Mouse (Mus musculus) olfactory bulb, adult 2 months (tissue): ENCODE results near the gene Gamt.

Experiments
- CTCF ChIP-seq: fragments of 200-500 bp; IDR thresholded peaks from 2 replicates; pipeline ENCODE4 v1.5.1; 2012; ENCODE audit warnings: low read depth, mild to moderate bottlenecking, low read length, moderate library complexity; ENCODE audit not compliant: insufficient read depth
- POLR2A ChIP-seq: fragments of 200-500 bp; IDR thresholded peaks from 2 replicates; pipeline ENCODE4 v1.6.1; 2012; ENCODE audit warnings: mild to moderate bottlenecking, low read depth, low read length, moderate library complexity; ENCODE audit not compliant: insufficient read depth

DNA sequence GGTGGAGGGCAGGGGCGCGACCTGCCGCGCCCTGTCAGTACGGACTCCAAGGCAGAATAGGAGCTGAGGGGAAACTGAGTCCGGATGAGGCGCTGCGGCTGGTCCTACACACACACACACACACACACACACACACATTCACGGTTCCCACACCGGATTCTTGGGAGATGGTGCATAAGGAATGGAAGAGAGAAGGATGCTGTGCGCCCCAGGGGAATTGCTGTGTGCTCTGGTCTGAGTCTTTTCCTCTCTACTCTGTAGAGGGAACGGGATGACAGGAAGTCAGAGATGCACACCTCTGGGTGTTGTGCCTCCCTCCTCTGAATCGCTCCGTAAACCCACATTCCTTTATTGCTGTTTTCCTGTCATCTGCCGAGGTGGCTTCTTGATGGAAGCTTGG, 38.5 kb upstream of the Gamt start:
- no peak for TF ChIP-seq CTCF
- TF ChIP-seq POLR2A = no peak
